Mouse (Mus musculus): ENCODE measurements at regions not wholly inside any gene's neighbourhood (a gene's known extent, or its start where the extent isn't known, plus 50 kb on each side); places are given as distances from the start of the nearest gene placed in this dataset.

Small RNA genes in the stretch of these regions (microRNA-seq; reads per million reads assigned to microRNA genes)
- gene Mir466f-4 = 0 reads per million in 2 experiments

Measured in left cerebral cortex, adult 8-10 months (tissue).